ENCODE assay signal across 10 mouse cellular contexts in the genomic region with DNA sequence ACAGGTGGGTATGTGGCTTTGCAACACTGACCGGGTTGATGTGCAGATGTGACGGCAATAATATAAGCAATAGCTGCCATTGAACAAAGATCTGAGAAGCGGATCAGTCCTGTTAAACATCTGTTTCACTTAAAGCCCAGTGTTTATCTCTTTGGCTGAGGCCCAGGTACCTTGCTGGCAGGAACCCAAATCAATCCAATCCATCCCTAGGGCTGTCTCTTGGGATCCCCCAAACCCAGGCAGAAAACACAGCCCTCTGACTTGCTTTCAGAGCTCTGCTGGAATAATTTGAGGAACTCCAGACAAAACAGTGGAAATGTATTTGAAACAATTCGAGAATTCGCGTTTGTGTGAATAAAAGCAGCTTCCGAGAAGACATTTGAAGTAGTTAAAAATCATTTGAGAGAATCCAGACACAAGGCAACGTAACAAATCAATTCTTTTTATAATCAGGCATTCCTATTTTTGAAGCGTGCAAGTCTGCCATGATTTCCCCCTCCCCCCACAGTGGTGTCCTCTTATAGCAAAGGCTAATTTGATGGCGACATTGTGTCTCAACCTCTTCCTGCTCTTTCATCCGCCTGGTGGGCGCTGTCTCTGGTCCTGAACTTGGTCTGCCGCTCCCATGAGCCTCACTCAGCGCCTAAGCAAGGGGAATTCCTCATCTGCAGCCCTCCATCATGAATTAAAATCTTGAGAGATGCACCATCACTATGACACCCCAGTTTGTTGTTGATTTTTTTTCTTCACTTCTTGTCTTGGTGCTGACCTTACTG. TPM values are rescaled to one million over a fixed set of nuclear protein-coding genes. Genes with fewer than 3 reads are reported as not detected.
DNase-seq lines count a peak whose midpoint lies in the region; ATAC-seq and TF ChIP-seq lines count a peak whose summit lies in the region.
"Had no signal": no experiment of that assay in that cellular context is flagged by ENCODE, and none has a peak within 500 bp of the region (broad histone marks: within the 10 kb centered on the region; RNA-seq: fewer than 3 reads in every experiment).

No protein-coding gene starts in this region.

- no peak overlapping the region for H3K4me3 ChIP-seq in intestine, embryonic 15.5 days (replicated peaks)
- no peak overlapping the region for H3K4me3 ChIP-seq in intestine, embryonic 16.5 days (ENCODE audit: low read length)
- H3K4me3 ChIP-seq in ES-Bruce4 (ENCODE audit: low read depth, low read length), result no peak overlapping the region
- no peak overlapping the region for H3K4me3 ChIP-seq in liver, embryonic 11.5 days (ENCODE audit: low read depth, low read length)
- no peak overlapping the region for H3K4me3 ChIP-seq in forebrain, embryonic 16.5 days (replicated peaks; ENCODE audit: low read length)
- H3K4me3 ChIP-seq: heart, embryonic 13.5 days had no signal

- H3K27me3 ChIP-seq in intestine, embryonic 15.5 days (replicated peaks), result no peaks in the 10 kb centered on the region
- no peaks in the 10 kb centered on the region for H3K27me3 ChIP-seq in intestine, embryonic 16.5 days (replicated peaks; ENCODE audit: control insufficient read depth, insufficient read depth, low read length)
- H3K27me3 ChIP-seq in ES-Bruce4 (ENCODE audit: control insufficient read depth, insufficient read depth, low read length, poor library complexity, severe bottlenecking), result no peaks in the 10 kb centered on the region
- no peaks in the 10 kb centered on the region for H3K27me3 ChIP-seq in liver, embryonic 11.5 days (replicated peaks; ENCODE audit: control insufficient read depth, insufficient read depth, low read length)
- no peaks in the 10 kb centered on the region for H3K27me3 ChIP-seq in forebrain, embryonic 16.5 days (replicated peaks; ENCODE audit: control insufficient read depth, insufficient read depth, low read length)
- H3K27me3 ChIP-seq: heart, embryonic 13.5 days had no signal

- ATAC-seq in intestine, embryonic 15.5 days, result 0 out of 2 replicates have a peak, but pooled peaks have one; percentile 23
- ATAC-seq in intestine, embryonic 16.5 days, result no peak
- ATAC-seq in liver, embryonic 11.5 days (replicated peaks; ENCODE audit: low FRiP score), result no peak
- no peak for ATAC-seq in megakaryocyte, adult 5-6 weeks (ENCODE audit: poor library complexity, severe bottlenecking)
- no peak for ATAC-seq in forebrain, embryonic 16.5 days

- H3K4me1 ChIP-seq in intestine, embryonic 15.5 days (replicated peaks), result no peaks in the 10 kb centered on the region
- H3K4me1 ChIP-seq in intestine, embryonic 16.5 days (ENCODE audit: control insufficient read depth, insufficient read depth, low read length), result no peaks in the 10 kb centered on the region
- H3K4me1 ChIP-seq in ES-Bruce4 (ENCODE audit: control insufficient read depth, insufficient read depth, low read length), result no peaks in the 10 kb centered on the region
- no peaks in the 10 kb centered on the region for H3K4me1 ChIP-seq in liver, embryonic 11.5 days (replicated peaks; ENCODE audit: control insufficient read depth, insufficient read depth, low read length)
- no peaks in the 10 kb centered on the region for H3K4me1 ChIP-seq in forebrain, embryonic 16.5 days (replicated peaks; ENCODE audit: control insufficient read depth, insufficient read depth, low read length)
- H3K4me1 ChIP-seq: heart, embryonic 13.5 days had no signal

- H3K9ac ChIP-seq in intestine, embryonic 15.5 days, result no peak overlapping the region
- H3K9ac ChIP-seq in intestine, embryonic 16.5 days (ENCODE audit: low read depth, low read length), result no peak overlapping the region
- H3K9ac ChIP-seq in ES-Bruce4 (ENCODE audit: low read depth, poor library complexity, severe bottlenecking), result no peak overlapping the region
- no peak overlapping the region for H3K9ac ChIP-seq in liver, embryonic 11.5 days (ENCODE audit: low read depth, low read length)
- H3K9ac ChIP-seq in forebrain, embryonic 16.5 days (replicated peaks; ENCODE audit: low read depth, low read length), result no peak overlapping the region
- H3K9ac ChIP-seq: heart, embryonic 13.5 days had no signal

- WGBS in intestine, embryonic 15.5 days, result 27% methylated on average over 14 of the region's 14 CpGs
- WGBS in intestine, embryonic 16.5 days, result 23% methylated on average over 14 of the region's 14 CpGs
- 43% methylated on average over 14 of the region's 14 CpGs for WGBS in liver, embryonic 11.5 days
- WGBS in forebrain, embryonic 16.5 days, result 44% methylated on average over 14 of the region's 14 CpGs

- no peak for TF ChIP-seq POLR2A in ES-Bruce4 (IDR thresholded peaks at IDR 0.05; ENCODE audit: insufficient read depth, low read length)

- H3K27ac ChIP-seq in intestine, embryonic 15.5 days, result no peak overlapping the region
- no peak overlapping the region for H3K27ac ChIP-seq in intestine, embryonic 16.5 days (ENCODE audit: low read length)
- H3K27ac ChIP-seq in ES-Bruce4 (ENCODE audit: insufficient read depth, low read length), result no peak overlapping the region
- H3K27ac ChIP-seq in liver, embryonic 11.5 days (ENCODE audit: low read depth, low read length), result no peak overlapping the region
- no peak overlapping the region for H3K27ac ChIP-seq in forebrain, embryonic 16.5 days (ENCODE audit: low read length)
- H3K27ac ChIP-seq: heart, embryonic 13.5 days had no signal

- peak; percentile 67 for DNase-seq in adrenal gland, postnatal 14 days
- peak; percentile 39 for DNase-seq in liver, embryonic 11.5 days (ENCODE audit: low spot score)
- no peak for DNase-seq in right cerebral cortex, postnatal 36 days (ENCODE audit: low spot score in 2 of 2)

- H3K36me3 ChIP-seq in intestine, embryonic 15.5 days, result no peaks in the 10 kb centered on the region
- no peaks in the 10 kb centered on the region for H3K36me3 ChIP-seq in intestine, embryonic 16.5 days (ENCODE audit: control insufficient read depth, insufficient read depth, low read length)
- no peaks in the 10 kb centered on the region for H3K36me3 ChIP-seq in ES-Bruce4 (ENCODE audit: control insufficient read depth, insufficient read depth, low read length, poor library complexity, severe bottlenecking)
- no peaks in the 10 kb centered on the region for H3K36me3 ChIP-seq in liver, embryonic 11.5 days (ENCODE audit: control insufficient read depth, insufficient read depth, low read length)
- H3K36me3 ChIP-seq in forebrain, embryonic 16.5 days (ENCODE audit: control insufficient read depth, insufficient read depth), result no peaks in the 10 kb centered on the region
- H3K36me3 ChIP-seq: heart, embryonic 13.5 days had no signal

- TF ChIP-seq CTCF in ES-Bruce4 (IDR thresholded peaks at IDR 0.05; ENCODE audit: low read depth, low read length), result no peak

- H3K9me3 ChIP-seq in intestine, embryonic 15.5 days, result no peaks in the 10 kb centered on the region
- no peaks in the 10 kb centered on the region for H3K9me3 ChIP-seq in intestine, embryonic 16.5 days (ENCODE audit: control insufficient read depth, low read length)
- no peaks in the 10 kb centered on the region for H3K9me3 ChIP-seq in ES-Bruce4 (replicated peaks; ENCODE audit: control insufficient read depth, insufficient read depth, low read length, poor library complexity, severe bottlenecking)
- no peaks in the 10 kb centered on the region for H3K9me3 ChIP-seq in liver, embryonic 11.5 days (ENCODE audit: control insufficient read depth, low read length)
- H3K9me3 ChIP-seq in forebrain, embryonic 16.5 days (ENCODE audit: control insufficient read depth, low read length), result no peaks in the 10 kb centered on the region
- H3K9me3 ChIP-seq: heart, embryonic 13.5 days had no signal

- H3K4me2 ChIP-seq in intestine, embryonic 15.5 days (replicated peaks), result no peak overlapping the region
- no peak overlapping the region for H3K4me2 ChIP-seq in intestine, embryonic 16.5 days (ENCODE audit: low read depth, low read length)
- H3K4me2 ChIP-seq in liver, embryonic 11.5 days, result no peak overlapping the region
- H3K4me2 ChIP-seq in forebrain, embryonic 16.5 days (ENCODE audit: low read length), result no peak overlapping the region
- H3K4me2 ChIP-seq: heart, embryonic 13.5 days had no signal

- TF ChIP-seq EP300 in ES-Bruce4 (IDR thresholded peaks at IDR 0.05; ENCODE audit: insufficient read depth, low read depth, low read length), result 0 out of 2 replicates have a peak, but pooled peaks have one; percentile 36

RNA-seq across cellular contexts. Expression of a gene that starts 25.2 kb away (rescaled TPM):
- 0.06 and 0.13 TPM in 2 replicates for polyA plus RNA-seq in intestine, embryonic 15.5 days (2015; fragmentation: Nextera tagmentation; extraction: Ambion mirVana)
- polyA plus RNA-seq in intestine, embryonic 16.5 days (2015; fragmentation: Nextera tagmentation; extraction: Ambion mirVana), result 0.16 and 0.17 TPM in 2 replicates
- polyA plus RNA-seq in ES-Bruce4 (2011; ENCODE audit: insufficient read depth, insufficient read length, low read depth, missing spikeins), result not detected in 2 replicates
- 0.67 and 0.71 TPM in 2 replicates for total RNA-seq in adrenal gland, postnatal 14 days (2021)
- not detected in 2 replicates for polyA plus RNA-seq in liver, embryonic 11.5 days (2014; fragmentation: Nextera tagmentation; extraction: Ambion mirVana)
- total RNA-seq in megakaryocyte, adult 5-6 weeks (2015), result not detected in 2 replicates
- total RNA-seq in megakaryocyte, adult 5-6 weeks (2017), result not detected in 2 replicates
- 0.55 and 1.8 TPM in 2 replicates for polyA plus RNA-seq in forebrain, embryonic 16.5 days (2015; fragmentation: Nextera tagmentation; extraction: Ambion mirVana)
- polyA plus RNA-seq: lung, embryonic 16.5 days had no signal

Comparison
In these comparisons a context has a peak if more than half of its experiments do, and no peak if none do; other contexts are left out.
1. DNase-seq: peak in adrenal gland, postnatal 14 days (single experiment) and liver, embryonic 11.5 days (single experiment); none in right cerebral cortex, postnatal 36 days (0 of 2).